Mouse (Mus musculus) cerebellum, adult 2 months (tissue): Measurements from ENCODE around the gene Naip5.

ENCODE experiments used
- CTCF ChIP-seq: fragments of 200-500 bp; IDR thresholded peaks from 2 replicates; pipeline ENCODE4 v1.5.1; 2011; ENCODE audit warnings: low read depth, mild to moderate bottlenecking, control low read depth, low read length, moderate library complexity, borderline replicate concordance; ENCODE audit not compliant: insufficient read depth
- POLR2A ChIP-seq: fragments of 200-500 bp; IDR thresholded peaks from 2 replicates; pipeline ENCODE4 v1.6.1; 2011; ENCODE audit warnings: low read length, control low read depth, borderline replicate concordance; ENCODE audit not compliant: insufficient read depth

- no peak for TF ChIP-seq POLR2A
- no peak for TF ChIP-seq CTCF
Observed at GRCm38 (mm10) chr13:100203319-100203718, 42.8 kb downstream of the Naip5 start.
